Mouse (Mus musculus): Measurements from ENCODE around the gene Acan. TPM values are rescaled to one million over a fixed set of nuclear protein-coding genes. Genes with fewer than 3 reads are reported as not detected.
A peak's percentile ranks its signal among the peaks of the same experiment; 100 is the strongest.

The Acan gene
- polyA plus RNA-seq, 1 experiment from 2014 or later, result 0.52 TPM

- Histone ChIP-seq H3K9ac (ENCODE audit: low read depth, low read length) (no peak overlapping the region), H3K4me2 (no peak overlapping the region), H3K9me3 (replicated peaks; ENCODE audit: control insufficient read depth, low read length) (no peaks in the 10 kb centered on the region), H3K4me1 (ENCODE audit: control insufficient read depth, insufficient read depth, low read length) (no peaks in the 10 kb centered on the region; the same call in 1 of the 2 replicates), H3K36me3 (ENCODE audit: control insufficient read depth, insufficient read depth, low read length) (no peaks in the 10 kb centered on the region), H3K4me3 (ENCODE audit: low read depth, low read length) (no peak overlapping the region), H3K27ac (ENCODE audit: low read depth, low read length) (no peak overlapping the region), H3K27me3 (ENCODE audit: control insufficient read depth, insufficient read depth, low read length) (peaks cover 39% of the 10 kb centered on the region)
- ATAC-seq (replicated peaks; ENCODE audit: insufficient number of reproducible peaks, low FRiP score, low TSS enrichment), result no peak
- 18% methylated on average over 2 of the region's 2 CpGs for WGBS (ENCODE audit: insufficient replicate concordance)
These were observed 5.3 kb downstream of the Acan start for GRCm38 (mm10) chr7:79058546-79058945.

- H3K27me3 ChIP-seq (ENCODE audit: control insufficient read depth, insufficient read depth, low read length), result no peaks in the 10 kb centered on the region
- H3K4me3 ChIP-seq (ENCODE audit: low read depth, low read length), result no peak overlapping the region
- no peak overlapping the region for H3K4me2 ChIP-seq
- no peak overlapping the region for H3K9ac ChIP-seq (ENCODE audit: low read depth, low read length)
- no peaks in the 10 kb centered on the region for H3K36me3 ChIP-seq (ENCODE audit: control insufficient read depth, insufficient read depth, low read length)
- ATAC-seq (replicated peaks; ENCODE audit: insufficient number of reproducible peaks, low FRiP score, low TSS enrichment), result no peak
- 62% methylated on average over 7 of the region's 7 CpGs for WGBS (ENCODE audit: insufficient replicate concordance)
- no peaks in the 10 kb centered on the region for H3K4me1 ChIP-seq (ENCODE audit: control insufficient read depth, insufficient read depth, low read length)
- H3K27ac ChIP-seq (ENCODE audit: low read depth, low read length), result no peak overlapping the region
- no peaks in the 10 kb centered on the region for H3K9me3 ChIP-seq (replicated peaks; ENCODE audit: control insufficient read depth, low read length)
These were observed 14.2 kb downstream of the Acan start for GRCm38 (mm10) chr7:79067466-79067865.

- ATAC-seq (replicated peaks; ENCODE audit: insufficient number of reproducible peaks, low FRiP score, low TSS enrichment), result peak; percentile 71
- Histone ChIP-seq H3K4me1 (ENCODE audit: control insufficient read depth, insufficient read depth, low read length) (no peaks in the 10 kb centered on the region), H3K4me2 (no peak overlapping the region), H3K9me3 (replicated peaks; ENCODE audit: control insufficient read depth, low read length) (no peaks in the 10 kb centered on the region), H3K9ac (ENCODE audit: low read depth, low read length) (no peak overlapping the region), H3K36me3 (ENCODE audit: control insufficient read depth, insufficient read depth, low read length) (no peaks in the 10 kb centered on the region), H3K27ac (ENCODE audit: low read depth, low read length) (no peak overlapping the region), H3K27me3 (ENCODE audit: control insufficient read depth, insufficient read depth, low read length) (no peaks in the 10 kb centered on the region), H3K4me3 (ENCODE audit: low read depth, low read length) (no peak overlapping the region)
- WGBS (ENCODE audit: insufficient replicate concordance), result 3% methylated on average over 4 of the region's 4 CpGs
These were observed 14.9 kb downstream of the Acan start for GRCm38 (mm10) chr7:79068231-79068630.

DNA sequence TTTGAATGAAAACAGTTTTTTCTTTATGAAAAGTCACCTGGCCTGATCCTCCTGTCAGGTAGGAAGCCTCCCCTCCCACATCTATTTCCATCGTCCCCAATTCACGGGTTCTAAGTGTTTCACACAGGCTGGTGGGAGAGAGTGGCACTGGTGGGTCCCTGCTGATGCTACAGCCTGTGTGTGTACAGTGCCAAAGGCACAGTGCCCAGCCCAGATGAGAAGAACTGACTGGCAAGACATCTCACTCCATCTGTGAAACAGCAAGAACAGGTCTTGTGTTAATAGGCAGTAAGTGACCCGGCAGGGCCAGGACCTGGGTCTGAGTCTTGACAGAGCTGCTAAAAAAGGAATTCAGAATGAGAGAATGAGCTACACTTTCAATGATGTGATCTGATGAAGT lies 25.9 kb downstream of the Acan start:
- H3K27me3 ChIP-seq (ENCODE audit: control insufficient read depth, insufficient read depth, low read length), result peaks cover 14% of the 10 kb centered on the region
- ATAC-seq (replicated peaks; ENCODE audit: insufficient number of reproducible peaks, low FRiP score, low TSS enrichment), result no peak
- no peaks in the 10 kb centered on the region for H3K9me3 ChIP-seq (replicated peaks; ENCODE audit: control insufficient read depth, low read length)
- H3K4me2 ChIP-seq, result no peak overlapping the region
- H3K9ac ChIP-seq (ENCODE audit: low read depth, low read length), result no peak overlapping the region
- no peak overlapping the region for H3K4me3 ChIP-seq (ENCODE audit: low read depth, low read length)
- H3K4me1 ChIP-seq (ENCODE audit: control insufficient read depth, insufficient read depth, low read length), result no peaks in the 10 kb centered on the region
- no peak overlapping the region for H3K27ac ChIP-seq (ENCODE audit: low read depth, low read length)
- WGBS (ENCODE audit: insufficient replicate concordance), result 59% methylated on average over 3 of the region's 3 CpGs
- H3K36me3 ChIP-seq (ENCODE audit: control insufficient read depth, insufficient read depth, low read length), result no peaks in the 10 kb centered on the region

- H3K9me3 ChIP-seq (replicated peaks; ENCODE audit: control insufficient read depth, low read length), result no peaks in the 10 kb centered on the region
- H3K27me3 ChIP-seq (ENCODE audit: control insufficient read depth, insufficient read depth, low read length), result peaks cover 14% of the 10 kb centered on the region
- no peak overlapping the region for H3K4me3 ChIP-seq (ENCODE audit: low read depth, low read length)
- no peaks in the 10 kb centered on the region for H3K4me1 ChIP-seq (ENCODE audit: control insufficient read depth, insufficient read depth, low read length)
- H3K36me3 ChIP-seq (ENCODE audit: control insufficient read depth, insufficient read depth, low read length), result no peaks in the 10 kb centered on the region
- H3K27ac ChIP-seq (ENCODE audit: low read depth, low read length), result no peak overlapping the region
- no peak overlapping the region for H3K9ac ChIP-seq (ENCODE audit: low read depth, low read length)
- 23% methylated on average over 7 of the region's 7 CpGs for WGBS (ENCODE audit: insufficient replicate concordance)
- ATAC-seq (replicated peaks; ENCODE audit: insufficient number of reproducible peaks, low FRiP score, low TSS enrichment), result no peak
- H3K4me2 ChIP-seq, result 0 out of 2 replicates have a peak overlapping the region, but pooled peaks have one; percentile 20
These were observed 27.5 kb downstream of the Acan start for GRCm38 (mm10) chr7:79080572-79081399.

GRCm38 (mm10) chr7:79089111-79089510 lies 35.8 kb downstream of the Acan start:
- Histone ChIP-seq H3K27ac (ENCODE audit: low read depth, low read length) (no peak overlapping the region), H3K9ac (ENCODE audit: low read depth, low read length) (no peak overlapping the region), H3K36me3 (ENCODE audit: control insufficient read depth, insufficient read depth, low read length) (no peaks in the 10 kb centered on the region), H3K4me1 (ENCODE audit: control insufficient read depth, insufficient read depth, low read length) (no peaks in the 10 kb centered on the region), H3K4me2 (no peak overlapping the region), H3K9me3 (replicated peaks; ENCODE audit: control insufficient read depth, low read length) (no peaks in the 10 kb centered on the region), H3K4me3 (ENCODE audit: low read depth, low read length) (no peak overlapping the region), H3K27me3 (ENCODE audit: control insufficient read depth, insufficient read depth, low read length) (no peaks in the 10 kb centered on the region; the same call in 1 of the 2 replicates)
- ATAC-seq (replicated peaks; ENCODE audit: insufficient number of reproducible peaks, low FRiP score, low TSS enrichment), result no peak
- 63% methylated on average over 4 of the region's 4 CpGs for WGBS (ENCODE audit: insufficient replicate concordance)

- H3K9ac ChIP-seq (ENCODE audit: low read depth, low read length), result no peak overlapping the region
These were observed 43.2 kb downstream of the Acan start for GRCm38 (mm10) chr7:79096492-79096891.

DNA sequence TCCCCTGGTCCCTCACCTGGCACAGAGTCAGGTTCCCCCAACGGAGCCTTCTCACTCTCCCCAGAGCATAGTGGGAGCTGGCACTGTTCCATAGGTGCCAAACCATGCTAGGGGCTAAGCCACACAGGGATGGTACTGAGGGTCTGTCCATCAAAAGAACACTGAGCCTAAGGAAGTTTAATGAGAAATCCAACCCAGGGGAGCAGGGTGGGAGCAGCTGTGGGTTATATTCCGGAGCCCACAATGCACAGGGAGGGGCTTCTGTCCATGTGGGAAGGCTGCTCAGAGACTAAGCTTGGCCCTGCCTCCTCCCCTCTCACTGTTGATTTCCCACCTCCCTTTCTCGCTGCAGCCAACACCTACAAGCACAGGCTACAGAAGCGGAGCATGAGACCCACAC lies 60.6 kb downstream of the Acan start:
- H3K27me3 ChIP-seq (ENCODE audit: control insufficient read depth, insufficient read depth, low read length), result peaks cover 2% of the 10 kb centered on the region; the same call in 1 of the 2 replicates
- 49% methylated on average over 4 of the region's 4 CpGs for WGBS (ENCODE audit: insufficient replicate concordance)

More at GRCm38 (mm10) chr7:79096492-79096891, 43.2 kb downstream of the Acan start:
- WGBS (ENCODE audit: insufficient replicate concordance), result 68% methylated on average over 5 of the region's 5 CpGs
- Histone ChIP-seq H3K36me3 (ENCODE audit: control insufficient read depth, insufficient read depth, low read length) (no peaks in the 10 kb centered on the region), H3K9me3 (replicated peaks; ENCODE audit: control insufficient read depth, low read length) (no peaks in the 10 kb centered on the region), H3K4me3 (ENCODE audit: low read depth, low read length) (no peak overlapping the region), H3K4me1 (ENCODE audit: control insufficient read depth, insufficient read depth, low read length) (no peaks in the 10 kb centered on the region), H3K27me3 (ENCODE audit: control insufficient read depth, insufficient read depth, low read length) (no peaks in the 10 kb centered on the region), H3K27ac (ENCODE audit: low read depth, low read length) (no peak overlapping the region), H3K4me2 (no peak overlapping the region)
- 0 out of 2 replicates have a peak, but pooled peaks have one; percentile 10 for ATAC-seq (replicated peaks; ENCODE audit: insufficient number of reproducible peaks, low FRiP score, low TSS enrichment)

DNA sequence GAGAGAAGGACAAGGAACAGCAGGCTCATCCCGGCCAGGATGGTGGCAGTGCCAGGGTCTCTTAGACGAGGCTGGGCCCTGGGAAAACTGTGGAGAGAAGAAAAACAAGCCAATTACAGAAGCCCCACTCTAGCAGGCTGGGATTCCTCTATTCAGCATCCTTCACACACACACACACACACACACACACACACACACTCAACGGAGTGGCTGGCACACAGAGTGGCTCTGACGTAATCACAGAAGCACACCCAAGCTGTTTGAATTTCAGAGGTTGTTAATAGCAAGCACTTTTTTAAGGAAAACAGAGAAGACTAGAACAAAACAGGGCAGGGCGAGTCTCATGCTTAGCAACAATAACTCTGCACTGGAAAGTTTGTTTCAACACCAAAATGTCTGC lies 70.2 kb downstream of the Acan start:
- Histone ChIP-seq H3K27me3 (ENCODE audit: control insufficient read depth, insufficient read depth, low read length) (no peaks in the 10 kb centered on the region), H3K9ac (ENCODE audit: low read depth, low read length) (no peak overlapping the region), H3K9me3 (replicated peaks; ENCODE audit: control insufficient read depth, low read length) (no peaks in the 10 kb centered on the region), H3K27ac (ENCODE audit: low read depth, low read length) (no peak overlapping the region), H3K36me3 (ENCODE audit: control insufficient read depth, insufficient read depth, low read length) (no peaks in the 10 kb centered on the region), H3K4me1 (ENCODE audit: control insufficient read depth, insufficient read depth, low read length) (no peaks in the 10 kb centered on the region), H3K4me2 (no peak overlapping the region), H3K4me3 (ENCODE audit: low read depth, low read length) (no peak overlapping the region)
- 72% methylated on average over 5 of the region's 5 CpGs for WGBS (ENCODE audit: insufficient replicate concordance)
- ATAC-seq (replicated peaks; ENCODE audit: insufficient number of reproducible peaks, low FRiP score, low TSS enrichment), result no peak

More for the DNA sequence above, 60.6 kb downstream of the Acan start:
- Histone ChIP-seq H3K9me3 (replicated peaks; ENCODE audit: control insufficient read depth, low read length) (no peaks in the 10 kb centered on the region), H3K36me3 (ENCODE audit: control insufficient read depth, insufficient read depth, low read length) (no peaks in the 10 kb centered on the region), H3K4me1 (ENCODE audit: control insufficient read depth, insufficient read depth, low read length) (no peaks in the 10 kb centered on the region), H3K4me2 (no peak overlapping the region), H3K4me3 (ENCODE audit: low read depth, low read length) (no peak overlapping the region), H3K27ac (ENCODE audit: low read depth, low read length) (no peak overlapping the region), H3K9ac (ENCODE audit: low read depth, low read length) (no peak overlapping the region)
- ATAC-seq (replicated peaks; ENCODE audit: insufficient number of reproducible peaks, low FRiP score, low TSS enrichment), result no peak

All from heart, embryonic 11.5 days (tissue).